Mouse (Mus musculus) small intestine, adult 10 weeks (tissue): ENCODE results near the gene Rcn1. TPM values are rescaled to one million over a fixed set of nuclear protein-coding genes. Genes with fewer than 3 reads are reported as not detected.

Experiments used
- polyA plus RNA-seq: library from polyadenylated mRNA; stranded (reverse); fragments of 350-450 nt; fragmentation: Illumina TruSeq; extraction: RNeasy Lipid Tissue Mini Kit (QIAGEN cat#74804); gene quantifications from one replicate; pipeline ENCODE4 v1.2.3, GENCODE M21; 2014; ENCODE audit warnings: low replicate concordance

The Rcn1 gene
- polyA plus RNA-seq: 23.2 TPM

GRCm38 (mm10) chr2:105399085-105399891, at the start of gene Rcn1:
Rcn1 (minus strand) TSS chr2:105399319.

Other genes starting within 250 kb of the Rcn1 start
- not detected for gene Them7, start 175.0 kb downstream of the Rcn1 start, polyA plus RNA-seq